Mouse (Mus musculus) stomach, postnatal 0 days (tissue): ENCODE results near the gene Krt32.

Source experiments
- CTCF ChIP-seq: IDR thresholded peaks from 2 replicates; pipeline ENCODE4 v1.5.1; 2016; ENCODE audit warnings: antibody characterized with exemption, low read depth, mild to moderate bottlenecking, moderate library complexity
- EP300 ChIP-seq: optimal IDR thresholded peaks from 2 replicates; pipeline ENCODE3; 2016; ENCODE audit warnings: antibody characterized with exemption

- TF ChIP-seq CTCF (no peak), EP300 (no peak)
Observed at GRCm38 (mm10) chr11:100105576-100106122, 17.6 kb upstream of the Krt32 start, which contains the start of gene Krt36.
